Mouse (Mus musculus) liver, adult 2 months (tissue): ENCODE data around the gene Col6a5. TPM values are rescaled to one million over a fixed set of nuclear protein-coding genes. Genes with fewer than 3 reads are reported as not detected.

ENCODE experiments used
- DNase-seq: peaks from one replicate; pipeline ENCODE4 v3.0.0-alpha.2; 2011; ENCODE audit warnings: low read depth, low spot score; ENCODE audit errors: extremely low read depth
- H3K27ac ChIP-seq: fragments of 200-500 bp; replicated peaks from 2 replicates; pipeline ENCODE4 v1.5.1; 2012; ENCODE audit warnings: low read depth, mild to moderate bottlenecking, control low read depth, inconsistent platforms, low read length; ENCODE audit not compliant: insufficient read depth
- H3K27me3 ChIP-seq: fragments of 200-500 bp; 2 replicates; pipeline ENCODE4 v1.6.1; 2012; ENCODE audit warnings: mild to moderate bottlenecking, moderate library complexity, low read length, inconsistent platforms; ENCODE audit not compliant: control insufficient read depth, insufficient read depth
- H3K36me3 ChIP-seq: fragments of 200-500 bp; 2 replicates; pipeline ENCODE4 v1.6.1; 2012; ENCODE audit warnings: low read length, inconsistent platforms; ENCODE audit not compliant: control insufficient read depth, insufficient read depth
- H3K4me1 ChIP-seq: fragments of 200-500 bp; 2 replicates; pipeline ENCODE4 v1.6.1; 2011; ENCODE audit warnings: low read length; ENCODE audit not compliant: control insufficient read depth, insufficient read depth
- H3K4me3 ChIP-seq: fragments of 200-500 bp; 2 replicates; pipeline ENCODE4 v1.5.1; 2011; ENCODE audit warnings: low read depth, mild to moderate bottlenecking, control low read depth, low read length, moderate library complexity; ENCODE audit not compliant: insufficient read depth
- H3K79me2 ChIP-seq: fragments of 200-500 bp; 2 replicates; pipeline ENCODE4 v1.6.1; 2012; ENCODE audit warnings: inconsistent platforms, mild to moderate bottlenecking, low read length, moderate library complexity; ENCODE audit not compliant: control insufficient read depth, insufficient read depth
- H3K9ac ChIP-seq: fragments of 200-500 bp; 2 replicates; pipeline ENCODE4 v1.6.1; 2012; ENCODE audit warnings: low read depth, mild to moderate bottlenecking, control low read depth, inconsistent platforms, low read length
- CTCF ChIP-seq: fragments of 200-500 bp; IDR thresholded peaks from 2 replicates; pipeline ENCODE4 v1.5.1; 2011; ENCODE audit warnings: low read depth, low read length, control low read depth
- POLR2A ChIP-seq: fragments of 200-500 bp; IDR thresholded peaks from 2 replicates; pipeline ENCODE4 v1.6.1; 2011; ENCODE audit warnings: low read length, control low read depth; ENCODE audit not compliant: insufficient read depth; ENCODE audit errors: extremely low read depth
- WGBS: fragments of 180-500 bp; shearing (Covaris S2); methylation state at CpG from one replicate; pipeline ENCODE4 v1.1.7; 2018; 5-methylcytosine and 5-hydroxymethylcytosine counted together
- polyA plus RNA-seq: library from polyadenylated mRNA; depleted of rRNA; stranded (reverse); fragments of >200 nt; gene quantifications from 2 replicates; pipeline ENCODE4 v1.2.3, GENCODE M21; 2012
- total RNA-seq: library from RNA; depleted of rRNA; stranded (reverse); fragments of >200 nt; gene quantifications from 2 replicates; pipeline ENCODE4 v1.2.3, GENCODE M21; 2014

Col6a5 gene
- total and polyA plus RNA-seq, 2 experiments: 0.12 to 0.18 TPM

DNA sequence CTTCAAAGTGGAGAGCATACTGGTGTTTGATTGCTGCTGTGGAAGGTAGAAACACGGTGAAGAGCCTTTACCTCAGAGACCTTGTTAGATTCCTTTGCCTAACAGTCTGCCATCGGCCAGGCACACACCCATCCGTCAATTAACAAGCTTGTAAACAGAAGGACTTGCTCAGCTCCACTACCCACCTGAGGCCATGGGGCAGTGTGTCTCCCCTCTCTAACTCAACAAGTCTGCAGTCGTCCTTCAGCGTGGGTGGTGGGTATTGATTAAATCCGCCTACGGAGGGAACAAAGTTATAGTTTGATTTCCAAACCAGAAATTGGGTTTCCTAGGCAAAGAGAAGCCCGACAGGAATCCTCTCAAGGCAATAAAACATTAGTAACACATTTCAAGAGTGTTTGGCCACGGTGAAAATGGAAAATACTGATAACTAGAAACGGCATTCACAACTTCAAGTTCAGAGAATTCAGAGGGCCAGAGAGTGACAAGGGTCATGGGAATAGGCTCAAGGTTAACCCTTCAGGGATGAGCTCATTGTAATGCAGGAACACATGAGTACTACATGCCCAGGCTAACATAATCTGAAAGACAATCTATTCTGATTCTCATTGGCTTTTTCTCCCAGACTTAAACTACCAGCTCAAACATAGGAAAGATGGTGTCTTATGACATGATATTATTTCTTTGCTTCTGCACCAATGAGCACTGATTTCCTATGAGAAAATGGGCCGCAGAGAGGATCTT lies 81.9 kb downstream of the Col6a5 start:
- no peak overlapping the region for H3K27ac ChIP-seq
- DNase-seq: peak; percentile 19
- no peaks in the 10 kb centered on the region for H3K79me2 ChIP-seq
- no peak overlapping the region for H3K4me3 ChIP-seq
- H3K36me3 ChIP-seq: no peaks in the 10 kb centered on the region
- 22% methylated on average over 11 of the region's 11 CpGs for WGBS
- H3K4me1 ChIP-seq: peaks cover 2% of the 10 kb centered on the region; the same call in 1 of the 2 replicates
- H3K9ac ChIP-seq: no peak overlapping the region
- TF ChIP-seq POLR2A (no peak), CTCF (no peak)
- H3K27me3 ChIP-seq: no peaks in the 10 kb centered on the region

DNA sequence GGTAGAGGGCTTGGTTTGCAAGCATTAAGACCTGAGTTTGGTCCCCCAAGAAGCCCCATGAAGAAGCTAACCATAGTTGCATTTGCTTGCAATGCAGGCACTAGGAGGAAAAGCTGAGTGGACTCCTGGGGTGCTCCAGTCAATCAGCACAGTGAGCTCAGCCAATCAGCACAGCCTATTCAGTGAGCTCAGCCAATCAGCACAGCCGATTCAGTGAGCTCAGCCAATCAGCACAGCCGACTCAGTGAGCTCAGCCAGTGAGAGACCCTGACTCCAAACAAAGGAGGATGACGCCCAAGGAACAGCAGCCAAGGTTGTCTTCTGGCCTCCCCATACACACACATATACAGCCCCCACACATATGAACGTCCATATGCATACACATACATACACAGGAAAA lies 84.3 kb downstream of the Col6a5 start:
- H3K36me3 ChIP-seq: no peaks in the 10 kb centered on the region
- H3K4me1 ChIP-seq: peaks cover 2% of the 10 kb centered on the region; the same call in 1 of the 2 replicates
- TF ChIP-seq POLR2A (no peak), CTCF (no peak)
- no peaks in the 10 kb centered on the region for H3K27me3 ChIP-seq
- 97% methylated on average over 4 of the region's 4 CpGs for WGBS
- H3K27ac ChIP-seq: no peak overlapping the region
- DNase-seq: no peak
- no peak overlapping the region for H3K9ac ChIP-seq
- H3K79me2 ChIP-seq: no peaks in the 10 kb centered on the region
- H3K4me3 ChIP-seq: no peak overlapping the region

DNA sequence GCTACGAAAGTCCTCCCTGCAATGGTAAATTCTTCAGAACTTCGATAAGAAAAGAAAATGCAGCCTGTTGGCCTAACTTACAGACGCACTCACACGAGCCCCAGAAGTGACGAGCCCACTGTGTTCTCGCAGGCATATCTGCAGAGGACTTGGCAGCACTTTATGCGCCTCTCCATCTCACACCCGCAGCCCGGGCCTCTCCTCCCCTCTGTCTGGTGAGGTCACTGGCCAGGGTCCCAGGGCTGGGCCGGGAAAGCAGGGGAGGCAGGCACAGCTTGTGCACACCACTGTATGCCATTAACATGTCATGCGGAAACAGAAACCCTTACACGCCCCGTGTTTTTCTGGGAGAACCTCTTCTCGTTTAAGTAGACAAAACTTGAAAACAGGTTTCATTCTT lies 88.8 kb downstream of the Col6a5 start:
- WGBS: 79% methylated on average over 14 of the region's 14 CpGs
- TF ChIP-seq CTCF: no peak
- TF ChIP-seq POLR2A: no peak
- Histone ChIP-seq H3K79me2 (no peaks in the 10 kb centered on the region), H3K4me1 (no peaks in the 10 kb centered on the region), H3K4me3 (no peak overlapping the region), H3K9ac (no peak overlapping the region), H3K27me3 (no peaks in the 10 kb centered on the region), H3K27ac (no peak overlapping the region), H3K36me3 (no peaks in the 10 kb centered on the region)
- no peak for DNase-seq

DNA sequence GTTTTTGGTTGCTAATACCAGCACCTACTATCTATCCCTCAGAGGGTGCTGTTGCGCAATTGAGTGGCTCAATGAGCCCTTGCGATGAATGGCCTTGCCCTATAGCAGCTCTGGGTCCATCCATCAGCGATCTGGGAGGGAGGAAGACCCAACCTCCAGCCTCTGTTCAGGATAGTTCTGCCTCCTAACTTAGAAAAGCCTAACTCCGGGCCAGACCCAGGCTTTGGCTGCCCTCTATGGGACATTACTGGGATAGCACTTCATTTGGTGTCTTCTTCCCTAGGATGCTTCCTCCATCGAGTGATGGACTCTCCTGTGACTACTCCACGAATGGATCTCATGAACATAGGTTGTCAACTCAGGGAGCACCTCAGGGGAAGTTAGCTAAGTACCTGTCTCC lies 102.7 kb downstream of the Col6a5 start:
- no peaks in the 10 kb centered on the region for H3K79me2 ChIP-seq
- WGBS: 10% methylated on average over 6 of the region's 6 CpGs
- H3K27ac ChIP-seq: no peak overlapping the region
- TF ChIP-seq POLR2A: no peak
- TF ChIP-seq CTCF: peak; percentile 74
- no peak overlapping the region for H3K4me3 ChIP-seq
- H3K27me3 ChIP-seq: no peaks in the 10 kb centered on the region
- H3K9ac ChIP-seq: no peak overlapping the region
- DNase-seq: peak; percentile 28
- no peaks in the 10 kb centered on the region for H3K4me1 ChIP-seq
- H3K36me3 ChIP-seq: no peaks in the 10 kb centered on the region

DNA sequence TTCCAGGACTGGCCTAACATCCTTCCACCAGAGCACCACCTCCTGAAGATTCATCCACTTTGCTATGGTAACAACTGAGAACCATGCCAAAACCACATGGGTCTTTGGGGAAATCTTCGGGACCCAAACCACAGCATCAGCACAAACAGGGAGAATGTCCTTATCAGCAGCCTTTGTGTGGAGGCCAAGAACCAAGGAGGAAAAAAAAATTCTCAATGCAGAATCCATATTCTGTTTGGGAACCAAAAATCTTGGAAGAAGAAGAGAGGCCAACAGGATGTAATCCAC lies 107.7 kb downstream of the Col6a5 start:
- Histone ChIP-seq H3K4me1 (no peaks in the 10 kb centered on the region), H3K4me3 (no peak overlapping the region), H3K9ac (no peak overlapping the region), H3K36me3 (no peaks in the 10 kb centered on the region), H3K27me3 (no peaks in the 10 kb centered on the region), H3K27ac (no peak overlapping the region), H3K79me2 (no peaks in the 10 kb centered on the region)
- TF ChIP-seq CTCF (no peak), POLR2A (no peak)
- 69% methylated on average over 1 of the region's 1 CpGs for WGBS
- no peak for DNase-seq

DNA sequence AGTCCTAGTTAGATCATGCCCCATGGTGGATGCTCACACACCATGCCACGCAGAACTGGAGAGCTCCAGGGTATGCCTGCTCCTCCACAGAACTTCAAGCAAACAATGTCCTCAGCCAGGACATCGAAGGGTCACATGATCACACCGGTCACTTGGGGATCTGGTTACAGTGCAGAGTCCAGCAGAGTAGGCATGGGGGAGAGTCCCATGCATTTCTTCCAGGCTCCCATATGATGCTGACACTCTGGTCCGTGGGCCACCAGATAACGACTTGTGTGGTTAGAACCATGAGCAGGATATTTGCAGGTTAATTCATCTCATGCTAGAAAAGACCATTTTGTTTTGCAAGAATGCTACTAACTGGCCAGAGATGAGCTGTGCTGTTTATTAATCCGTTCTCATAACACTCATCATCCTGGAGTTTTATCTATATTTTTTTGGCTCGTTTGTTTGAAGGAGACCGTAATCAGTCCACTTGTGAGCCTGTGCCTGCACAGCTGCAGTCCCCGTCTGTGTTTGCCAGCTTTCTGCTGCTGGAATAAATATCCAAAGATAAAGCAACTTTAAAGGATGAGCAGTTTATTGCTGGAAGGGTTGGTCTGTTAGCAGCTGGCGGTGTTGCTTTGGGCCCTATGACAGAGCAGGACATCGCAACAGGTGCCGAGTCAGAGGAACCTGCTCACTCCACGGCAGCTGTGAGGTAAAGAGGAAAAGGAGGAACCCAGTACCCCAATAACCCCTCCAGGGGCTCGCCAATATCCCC lies 108.2 kb downstream of the Col6a5 start:
- no peak overlapping the region for H3K9ac ChIP-seq

More for the DNA sequence above, 108.2 kb downstream of the Col6a5 start:
- no peak overlapping the region for H3K27ac ChIP-seq
- WGBS: 55% methylated on average over 14 of the region's 14 CpGs
- H3K36me3 ChIP-seq: no peaks in the 10 kb centered on the region
- no peak overlapping the region for H3K4me3 ChIP-seq
- no peaks in the 10 kb centered on the region for H3K79me2 ChIP-seq
- TF ChIP-seq CTCF: no peak
- no peak for TF ChIP-seq POLR2A
- no peaks in the 10 kb centered on the region for H3K4me1 ChIP-seq
- DNase-seq: no peak
- H3K27me3 ChIP-seq: no peaks in the 10 kb centered on the region
